Mouse (Mus musculus) embryonic facial prominence, embryonic 15.5 days (tissue): ENCODE results near the gene Serbp1. TPM values are rescaled to one million over a fixed set of nuclear protein-coding genes. Genes with fewer than 3 reads are reported as not detected.

Experiments used
- ATAC-seq: fragments of 200-750 bp; cut with Nextera tagmentation; 2 replicates; pipeline ENCODE4 v1.8.0; 2017; ENCODE audit warnings: low read depth, moderate TSS enrichment; ENCODE audit not compliant: insufficient number of reproducible peaks, low FRiP score, low TSS enrichment
- H3K27ac ChIP-seq: fragments of 300-500 bp; sonication (generic); replicated peaks from 2 replicates; pipeline ENCODE4 v1.5.1; 2015; ENCODE audit warnings: mild to moderate bottlenecking, inconsistent platforms
- H3K27me3 ChIP-seq: fragments of 300-500 bp; sonication (generic); 2 replicates; pipeline ENCODE4 v1.6.1; 2015; ENCODE audit warnings: inconsistent platforms
- H3K36me3 ChIP-seq: fragments of 300-500 bp; sonication (generic); 2 replicates; pipeline ENCODE4 v1.6.1; 2015; ENCODE audit warnings: mild to moderate bottlenecking, inconsistent platforms
- H3K4me1 ChIP-seq: fragments of 300-500 bp; sonication (generic); 2 replicates; pipeline ENCODE4 v1.6.1; 2015; ENCODE audit warnings: inconsistent platforms
- H3K4me2 ChIP-seq: fragments of 300-500 bp; sonication (generic); replicated peaks from 2 replicates; pipeline ENCODE4 v1.6.1; 2015; ENCODE audit warnings: mild to moderate bottlenecking, inconsistent platforms
- H3K4me3 ChIP-seq: fragments of 300-500 bp; sonication (generic); replicated peaks from 2 replicates; pipeline ENCODE4 v1.5.1; 2015; ENCODE audit warnings: mild to moderate bottlenecking, inconsistent platforms
- H3K9ac ChIP-seq: fragments of 300-500 bp; sonication (generic); 2 replicates; pipeline ENCODE4 v1.6.1; 2015; ENCODE audit warnings: inconsistent platforms
- H3K9me3 ChIP-seq: fragments of 300-500 bp; sonication (generic); replicated peaks from 2 replicates; pipeline ENCODE4 v1.6.1; 2016; ENCODE audit warnings: inconsistent platforms
- WGBS: fragments of 180-500 bp; shearing (Covaris S2); methylation state at CpG from one replicate; pipeline ENCODE4 v1.1.7; 2015; 5-methylcytosine and 5-hydroxymethylcytosine counted together
- polyA plus RNA-seq: library from polyadenylated mRNA; unstranded; fragments of >200 nt; fragmentation: Nextera tagmentation; extraction: Ambion mirVana; gene quantifications from 2 replicates; pipeline ENCODE4 v1.2.1, GENCODE M21; 2015

The Serbp1 gene
- polyA plus RNA-seq, 1 experiment from 2014 or later: 399 TPM

- Histone ChIP-seq H3K4me2 (no peak overlapping the region), H3K36me3 (no peaks in the 10 kb centered on the region), H3K9me3 (no peaks in the 10 kb centered on the region), H3K27me3 (no peaks in the 10 kb centered on the region), H3K27ac (no peak overlapping the region), H3K4me3 (no peak overlapping the region), H3K4me1 (no peaks in the 10 kb centered on the region), H3K9ac (no peak overlapping the region)
- WGBS: 85% methylated on average over 3 of the region's 3 CpGs
- ATAC-seq: no peak
Observed at GRCm38 (mm10) chr6:67235649-67236048, 2.3 kb upstream of the Serbp1 start.

- Histone ChIP-seq H3K4me2 (no peak overlapping the region), H3K4me1 (no peaks in the 10 kb centered on the region), H3K9ac (no peak overlapping the region), H3K9me3 (no peaks in the 10 kb centered on the region), H3K27ac (no peak overlapping the region), H3K4me3 (no peak overlapping the region), H3K27me3 (no peaks in the 10 kb centered on the region), H3K36me3 (no peaks in the 10 kb centered on the region)
- WGBS: 71% methylated on average over 7 of the region's 7 CpGs
- ATAC-seq: no peak
Observed at GRCm38 (mm10) chr6:67236491-67237234, 1.3 kb upstream of the Serbp1 start.

- Histone ChIP-seq H3K27me3 (no peaks in the 10 kb centered on the region), H3K4me2 (no peak overlapping the region), H3K36me3 (no peaks in the 10 kb centered on the region), H3K4me1 (no peaks in the 10 kb centered on the region), H3K9ac (no peak overlapping the region), H3K9me3 (no peaks in the 10 kb centered on the region), H3K4me3 (no peak overlapping the region), H3K27ac (no peak overlapping the region)
- 92% methylated on average over 3 of the region's 3 CpGs for WGBS
- no peak for ATAC-seq
Observed at GRCm38 (mm10) chr6:67241263-67241662, 3.3 kb downstream of the Serbp1 start.

GRCm38 (mm10) chr6:67243765-67244420, 5.9 kb downstream of the Serbp1 start:
- H3K27me3 ChIP-seq: no peaks in the 10 kb centered on the region
- no peak overlapping the region for H3K4me2 ChIP-seq
- H3K9me3 ChIP-seq: no peaks in the 10 kb centered on the region
- H3K4me1 ChIP-seq: no peaks in the 10 kb centered on the region
- WGBS: 75% methylated on average over 7 of the region's 7 CpGs
- ATAC-seq: no peak
- H3K9ac ChIP-seq: no peak overlapping the region
- no peak overlapping the region for H3K4me3 ChIP-seq
- H3K36me3 ChIP-seq: no peaks in the 10 kb centered on the region
- no peak overlapping the region for H3K27ac ChIP-seq

GRCm38 (mm10) chr6:67244451-67244850, 6.5 kb downstream of the Serbp1 start:
- WGBS: 72% methylated on average over 5 of the region's 5 CpGs
- Histone ChIP-seq H3K4me2 (no peak overlapping the region), H3K9ac (no peak overlapping the region), H3K27ac (no peak overlapping the region), H3K9me3 (no peaks in the 10 kb centered on the region), H3K4me3 (no peak overlapping the region), H3K27me3 (no peaks in the 10 kb centered on the region), H3K36me3 (no peaks in the 10 kb centered on the region), H3K4me1 (no peaks in the 10 kb centered on the region)
- ATAC-seq: no peak

GRCm38 (mm10) chr6:67251095-67251494, 13.1 kb downstream of the Serbp1 start:
- 78% methylated on average over 4 of the region's 4 CpGs for WGBS
- H3K27ac ChIP-seq: no peak overlapping the region
- H3K36me3 ChIP-seq: no peaks in the 10 kb centered on the region
- no peak overlapping the region for H3K9ac ChIP-seq
- no peaks in the 10 kb centered on the region for H3K4me1 ChIP-seq
- ATAC-seq: no peak
- no peak overlapping the region for H3K4me2 ChIP-seq
- H3K4me3 ChIP-seq: no peak overlapping the region
- no peaks in the 10 kb centered on the region for H3K9me3 ChIP-seq
- H3K27me3 ChIP-seq: no peaks in the 10 kb centered on the region

- Histone ChIP-seq H3K27me3 (no peaks in the 10 kb centered on the region), H3K36me3 (no peaks in the 10 kb centered on the region), H3K4me2 (no peak overlapping the region), H3K4me1 (no peaks in the 10 kb centered on the region), H3K9me3 (no peaks in the 10 kb centered on the region), H3K27ac (no peak overlapping the region), H3K4me3 (no peak overlapping the region), H3K9ac (no peak overlapping the region)
- WGBS: 86% methylated on average over 7 of the region's 7 CpGs
- ATAC-seq: no peak
Observed at GRCm38 (mm10) chr6:67264935-67265334, 27.0 kb downstream of the Serbp1 start.

GRCm38 (mm10) chr6:67266159-67266657, 28.2 kb downstream of the Serbp1 start:
- ATAC-seq: peak; percentile 67
- WGBS: under 1% methylated on average over 23 of the region's 23 CpGs
- H3K27ac ChIP-seq: peak overlapping the region; percentile 90

GRCm38 (mm10) chr6:67266664-67267407, 28.9 kb downstream of the Serbp1 start:
- H3K27me3 ChIP-seq: no peaks in the 10 kb centered on the region
- under 1% methylated on average over 68 of the region's 68 CpGs for WGBS
- peaks cover 5% of the 10 kb centered on the region; the same call in 1 of the 2 replicates for H3K36me3 ChIP-seq
- H3K9me3 ChIP-seq: no peaks in the 10 kb centered on the region
- peak overlapping the region; percentile 98 for H3K9ac ChIP-seq
- H3K4me3 ChIP-seq: peak overlapping the region; percentile 99
- H3K27ac ChIP-seq: peak overlapping the region; percentile 90
- no peaks in the 10 kb centered on the region for H3K4me1 ChIP-seq
- peak overlapping the region; percentile 62 for H3K4me2 ChIP-seq
- ATAC-seq: peak; percentile 100

More at GRCm38 (mm10) chr6:67266159-67266657, 28.2 kb downstream of the Serbp1 start:
- Histone ChIP-seq H3K9ac (peak overlapping the region; percentile 16; the same call in 1 of the 2 replicates), H3K36me3 (no peaks in the 10 kb centered on the region), H3K4me3 (peak overlapping the region; percentile 99), H3K4me2 (peak overlapping the region; percentile 62), H3K27me3 (no peaks in the 10 kb centered on the region), H3K4me1 (no peaks in the 10 kb centered on the region), H3K9me3 (no peaks in the 10 kb centered on the region)

- H3K36me3 ChIP-seq: peaks cover 7% of the 10 kb centered on the region; the same call in 1 of the 2 replicates
- under 1% methylated on average over 65 of the region's 65 CpGs for WGBS
- H3K4me1 ChIP-seq: no peaks in the 10 kb centered on the region
- peak; percentile 16; the same call in 1 of the 2 replicates for ATAC-seq
- H3K4me2 ChIP-seq: peak overlapping the region; percentile 49
- H3K27ac ChIP-seq: peak overlapping the region; percentile 90
- H3K9ac ChIP-seq: peak overlapping the region; percentile 98
- H3K9me3 ChIP-seq: no peaks in the 10 kb centered on the region
- H3K4me3 ChIP-seq: peak overlapping the region; percentile 99
- H3K27me3 ChIP-seq: no peaks in the 10 kb centered on the region
Observed at GRCm38 (mm10) chr6:67267408-67268244, 29.6 kb downstream of the Serbp1 start.
